27 mouse cellular contexts compared by ENCODE assay signal in the genomic region with DNA sequence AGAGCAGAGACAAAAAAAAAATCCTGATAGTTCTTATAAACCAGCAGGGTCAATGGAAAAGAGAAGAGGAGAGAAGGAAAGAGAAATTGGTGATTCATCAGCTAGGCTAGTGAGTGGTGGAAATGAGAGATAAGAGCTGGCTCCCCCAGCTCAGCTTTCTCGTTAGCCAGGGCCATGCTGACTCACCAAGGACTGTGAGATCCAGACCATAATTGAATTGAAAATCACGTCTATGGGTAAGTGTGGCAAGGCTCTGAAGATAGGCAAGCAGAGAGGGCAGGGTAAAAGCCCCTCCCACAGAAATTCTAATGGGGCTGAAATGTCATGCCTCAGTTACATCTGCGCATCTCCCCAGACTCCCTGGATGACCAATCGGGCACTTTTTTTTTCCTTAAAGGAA.
DNase-seq lines count a peak whose midpoint lies in the region; ATAC-seq and TF ChIP-seq lines count a peak whose summit lies in the region.
"Had no signal": no experiment of that assay in that cellular context is flagged by ENCODE, and none has a peak within 500 bp of the region (broad histone marks: within the 10 kb centered on the region; RNA-seq: fewer than 3 reads in every experiment).

No protein-coding gene starts in this region.

- no peak overlapping the region for H3K4me3 ChIP-seq in hindbrain, embryonic 13.5 days
- H3K4me3 ChIP-seq in hindbrain, postnatal 0 days (ENCODE audit: low read length): no peak overlapping the region
- H3K4me3 ChIP-seq: embryonic facial prominence, embryonic 15.5 days; heart, embryonic 13.5 days; layer of hippocampus, adult 2 months; limb, embryonic 12.5 days; liver, embryonic 12.5 days; midbrain, embryonic 10.5 days; neural tube, embryonic 13.5 days had no signal

- H3K9me3 ChIP-seq in hindbrain, embryonic 13.5 days: no peaks in the 10 kb centered on the region
- H3K9me3 ChIP-seq in hindbrain, postnatal 0 days (ENCODE audit: low read length): no peaks in the 10 kb centered on the region
- H3K9me3 ChIP-seq: embryonic facial prominence, embryonic 15.5 days; heart, embryonic 13.5 days; limb, embryonic 12.5 days; liver, embryonic 12.5 days; midbrain, embryonic 10.5 days; neural tube, embryonic 13.5 days had no signal

- no peak for TF ChIP-seq CTCF in hindbrain, postnatal 0 days (IDR thresholded peaks at IDR 0.05; ENCODE audit: low read depth)

- H3K27ac ChIP-seq in hindbrain, embryonic 13.5 days: peak overlapping the region; percentile 61; the same call in 1 of the 2 replicates
- no peak overlapping the region for H3K27ac ChIP-seq in hindbrain, postnatal 0 days
- H3K27ac ChIP-seq: embryonic facial prominence, embryonic 15.5 days; heart, embryonic 13.5 days; limb, embryonic 12.5 days; liver, embryonic 12.5 days; midbrain, embryonic 10.5 days had no signal

- peaks cover 27% of the 10 kb centered on the region for H3K4me1 ChIP-seq in hindbrain, embryonic 13.5 days (replicated peaks)
- no peaks in the 10 kb centered on the region for H3K4me1 ChIP-seq in hindbrain, postnatal 0 days (ENCODE audit: insufficient read depth, low read length)
- H3K4me1 ChIP-seq: embryonic facial prominence, embryonic 15.5 days; limb, embryonic 12.5 days; liver, embryonic 12.5 days had no signal

- 32% methylated on average over 4 of the region's 4 CpGs for WGBS in hindbrain, embryonic 13.5 days
- 51% methylated on average over 4 of the region's 4 CpGs for WGBS in hindbrain, postnatal 0 days

- DNase-seq in adrenal gland, adult 2 months: peak; percentile 64
- no peak for DNase-seq in adrenal gland, adult 18-20 months (ENCODE audit: low spot score in 2 of 2)
- no peak for DNase-seq in hindbrain, postnatal 0 days (ENCODE audit: low spot score)
- DNase-seq in MN1 (ENCODE audit: low spot score): peak; percentile 78
- DNase-seq in adrenal gland, postnatal 36 days: peak; percentile 22 to 48
- DNase-seq in left cerebral cortex, adult 18-20 months (ENCODE audit: low spot score in 2 of 2): no peak
- DNase-seq in cerebellum, postnatal 36 days: no peak
- DNase-seq: cerebellum, adult 9-10 months; gastrocnemius, postnatal 10 days; heart, adult 18-20 months; heart, postnatal 14 days; kidney, adult 9 months; kidney, postnatal 25 days; right cerebral cortex, adult 18-20 months; right cerebral cortex, postnatal 4 days; thymus, postnatal 14 days had no signal

- H3K36me3 ChIP-seq in hindbrain, embryonic 13.5 days: no peaks in the 10 kb centered on the region
- H3K36me3 ChIP-seq in hindbrain, postnatal 0 days (ENCODE audit: insufficient read depth, low read length): no peaks in the 10 kb centered on the region
- H3K36me3 ChIP-seq: embryonic facial prominence, embryonic 15.5 days; heart, embryonic 13.5 days; limb, embryonic 12.5 days; liver, embryonic 12.5 days; midbrain, embryonic 10.5 days; neural tube, embryonic 13.5 days had no signal

- H3K4me2 ChIP-seq in hindbrain, embryonic 13.5 days: no peak overlapping the region
- no peak overlapping the region for H3K4me2 ChIP-seq in hindbrain, postnatal 0 days (ENCODE audit: low read depth, low read length)
- H3K4me2 ChIP-seq: embryonic facial prominence, embryonic 15.5 days; heart, embryonic 13.5 days; hindbrain, embryonic 14.5 days; limb, embryonic 12.5 days; liver, embryonic 12.5 days; neural tube, embryonic 13.5 days had no signal

- ATAC-seq in hindbrain, embryonic 13.5 days (ENCODE audit: low FRiP score): no peak
- no peak for ATAC-seq in hindbrain, postnatal 0 days
- ATAC-seq: CD4-positive, CD25-positive, alpha-beta regulatory T cell, adult 4 months; liver, embryonic 12.5 days; Patski had no signal

- H3K9ac ChIP-seq in hindbrain, embryonic 13.5 days: no peak overlapping the region
- H3K9ac ChIP-seq in hindbrain, postnatal 0 days (replicated peaks; ENCODE audit: low read length): no peak overlapping the region
- H3K9ac ChIP-seq: embryonic facial prominence, embryonic 15.5 days; heart, embryonic 13.5 days; hindbrain, embryonic 14.5 days; limb, embryonic 12.5 days; liver, embryonic 12.5 days; neural tube, embryonic 13.5 days had no signal

- H3K27me3 ChIP-seq in hindbrain, embryonic 13.5 days: 0 out of 2 replicates have a peak, but pooled peaks cover 4% of the 10 kb centered on the region
- no peaks in the 10 kb centered on the region for H3K27me3 ChIP-seq in hindbrain, postnatal 0 days (ENCODE audit: insufficient read depth, low read length)
- H3K27me3 ChIP-seq: neural tube, embryonic 13.5 days had no signal

Comparison
In these comparisons a context has a peak if more than half of its experiments do, and no peak if none do; other contexts are left out.
1. DNase-seq: peak in adrenal gland, adult 2 months (single experiment), MN1 (single experiment) and adrenal gland, postnatal 36 days (2 of 2); none in adrenal gland, adult 18-20 months (0 of 2), hindbrain, postnatal 0 days (single experiment), left cerebral cortex, adult 18-20 months (0 of 2) and cerebellum, postnatal 36 days (0 of 2).